Mouse (Mus musculus): ENCODE data around the gene Mgll.

GRCm38 (mm10) chr6:88835047-88835446 is 110.8 kb downstream of the Mgll start:
- TF ChIP-seq POLR2A (IDR thresholded peaks at IDR 0.05; ENCODE audit: borderline replicate concordance, low read depth, low read length) (no peak), CTCF (IDR thresholded peaks at IDR 0.05; ENCODE audit: low read depth, low read length) (no peak)

All from bone marrow macrophage, adult 2 months (primary cell).